Mouse (Mus musculus): Measurements from ENCODE around the gene Rabgap1l. TPM values are rescaled to one million over a fixed set of nuclear protein-coding genes. Genes with fewer than 3 reads are reported as not detected.

The Rabgap1l gene
- polyA plus RNA-seq, 1 experiment from 2014 or later = 27.6 TPM

MicroRNAs within 50 kb of the gene (microRNA counts, 519-probe panel; counts per million panel counts)
- 1,944 counts per million, percentile 24 among the panel's probes with 10 or more counts for microRNA mmu-miR-1927

Small RNA genes lying within 50 kb of the gene (microRNA-seq; reads per million reads assigned to microRNA genes)
- gene Mir1927 = 5.4 reads per million, percentile 19 among the genes with 10 or more reads in this experiment

Other genes with a start within 250 kb of the Rabgap1l start
- 3.4 TPM in 2 replicates for gene Rc3h1, start 113.2 kb upstream of the Rabgap1l start, polyA plus RNA-seq (2015; fragmentation: Nextera tagmentation; extraction: Ambion mirVana)
- gene Serpinc1, start 185.4 kb upstream of the Rabgap1l start, polyA plus RNA-seq (2015; fragmentation: Nextera tagmentation; extraction: Ambion mirVana) = 1,260 and 1,401 TPM in 2 replicates
- gene Zbtb37, start 241.6 kb upstream of the Rabgap1l start, polyA plus RNA-seq (2015; fragmentation: Nextera tagmentation; extraction: Ambion mirVana) = 1.8 and 1.9 TPM in 2 replicates

Measured in liver, embryonic 16.5 days (tissue).